Mouse (Mus musculus): ENCODE measurements around the gene Rplp0. TPM values are rescaled to one million over a fixed set of nuclear protein-coding genes. Genes with fewer than 3 reads are reported as not detected.
"Not testable (repeated sequence)": the region's sequence is repeated elsewhere in the genome, so short reads cannot be mapped to it uniquely, and the experiment has no call there.

Gene Rplp0
- polyA plus RNA-seq, 1 experiment from 2014 or later, result 1,589 TPM

- not testable (repeated sequence) for H3K27ac ChIP-seq; H3K9me3 ChIP-seq; H3K4me3 ChIP-seq; H3K36me3 ChIP-seq; H3K4me2 ChIP-seq; H3K9ac ChIP-seq; ATAC-seq (ENCODE audit: borderline replicate concordance, extremely low read depth, low FRiP score, low TSS enrichment); H3K27me3 ChIP-seq
- peaks cover 62% of the 10 kb centered on the region for H3K4me1 ChIP-seq
- WGBS, result 91% methylated on average over 8 of the region's 8 CpGs
These were observed 41.1 kb upstream of the Rplp0 start for GRCm38 (mm10) chr5:115518214-115518613.

GRCm38 (mm10) chr5:115520325-115520869, 38.9 kb upstream of the Rplp0 start:
- peak overlapping the region; percentile 39 for H3K4me2 ChIP-seq
- no peaks in the 10 kb centered on the region for H3K9me3 ChIP-seq
- H3K27me3 ChIP-seq, result no peaks in the 10 kb centered on the region
- 0 out of 2 replicates have a peak overlapping the region, but pooled peaks have one; percentile 2 for H3K4me3 ChIP-seq
- ATAC-seq (ENCODE audit: borderline replicate concordance, extremely low read depth, low FRiP score, low TSS enrichment), result no peak
- H3K9ac ChIP-seq, result no peak overlapping the region
- H3K27ac ChIP-seq, result peak overlapping the region; percentile 78
- peaks cover 63% of the 10 kb centered on the region for H3K4me1 ChIP-seq
- H3K36me3 ChIP-seq, result no peaks in the 10 kb centered on the region
- 42% methylated on average over 21 of the region's 21 CpGs for WGBS

- peaks cover 74% of the 10 kb centered on the region for H3K4me1 ChIP-seq
- no peak overlapping the region for H3K4me3 ChIP-seq
- H3K27ac ChIP-seq, result peak overlapping the region; percentile 78
- no peaks in the 10 kb centered on the region for H3K9me3 ChIP-seq
- ATAC-seq (ENCODE audit: borderline replicate concordance, extremely low read depth, low FRiP score, low TSS enrichment), result peak; percentile 37; the same call in 1 of the 2 replicates
- no peaks in the 10 kb centered on the region for H3K27me3 ChIP-seq
- H3K4me2 ChIP-seq, result peak overlapping the region; percentile 31
- WGBS, result 38% methylated on average over 20 of the region's 21 CpGs
- H3K9ac ChIP-seq, result no peak overlapping the region
- no peaks in the 10 kb centered on the region for H3K36me3 ChIP-seq
These were observed 37.5 kb upstream of the Rplp0 start for GRCm38 (mm10) chr5:115521553-115522461.

GRCm38 (mm10) chr5:115522531-115522930, 36.7 kb upstream of the Rplp0 start:
- ATAC-seq (ENCODE audit: borderline replicate concordance, extremely low read depth, low FRiP score, low TSS enrichment), result no peak
- H3K27me3 ChIP-seq, result no peaks in the 10 kb centered on the region
- no peak overlapping the region for H3K4me3 ChIP-seq
- H3K4me1 ChIP-seq, result peaks cover 74% of the 10 kb centered on the region
- no peaks in the 10 kb centered on the region for H3K36me3 ChIP-seq
- H3K9me3 ChIP-seq, result no peaks in the 10 kb centered on the region
- H3K4me2 ChIP-seq, result peak overlapping the region; percentile 31; the same call in 1 of the 2 replicates
- 77% methylated on average over 4 of the region's 4 CpGs for WGBS
- H3K27ac ChIP-seq, result peak overlapping the region; percentile 78
- no peak overlapping the region for H3K9ac ChIP-seq

GRCm38 (mm10) chr5:115522981-115523499, 36.2 kb upstream of the Rplp0 start:
- H3K4me3 ChIP-seq, result no peak overlapping the region
- no peak for ATAC-seq (ENCODE audit: borderline replicate concordance, extremely low read depth, low FRiP score, low TSS enrichment)
- 62% methylated on average over 15 of the region's 15 CpGs for WGBS
- H3K4me2 ChIP-seq, result no peak overlapping the region
- no peaks in the 10 kb centered on the region for H3K27me3 ChIP-seq
- H3K27ac ChIP-seq, result peak overlapping the region; percentile 78
- no peak overlapping the region for H3K9ac ChIP-seq
- no peaks in the 10 kb centered on the region for H3K9me3 ChIP-seq
- no peaks in the 10 kb centered on the region for H3K36me3 ChIP-seq
- peaks cover 78% of the 10 kb centered on the region for H3K4me1 ChIP-seq

GRCm38 (mm10) chr5:115523971-115524370, 35.3 kb upstream of the Rplp0 start:
- no peaks in the 10 kb centered on the region for H3K9me3 ChIP-seq
- no peaks in the 10 kb centered on the region for H3K27me3 ChIP-seq
- H3K9ac ChIP-seq, result no peak overlapping the region; the same call in 1 of the 2 replicates
- H3K27ac ChIP-seq, result peak overlapping the region; percentile 78
- peak overlapping the region; percentile 36 for H3K4me2 ChIP-seq
- peaks cover 85% of the 10 kb centered on the region for H3K4me1 ChIP-seq
- H3K4me3 ChIP-seq, result no peak overlapping the region
- H3K36me3 ChIP-seq, result no peaks in the 10 kb centered on the region
- 8% methylated on average over 15 of the region's 15 CpGs for WGBS
- ATAC-seq (ENCODE audit: borderline replicate concordance, extremely low read depth, low FRiP score, low TSS enrichment), result peak; percentile 65

GRCm38 (mm10) chr5:115524471-115524870, 34.8 kb upstream of the Rplp0 start:
- Histone ChIP-seq H3K36me3 (no peaks in the 10 kb centered on the region), H3K9ac (no peak overlapping the region), H3K9me3 (no peaks in the 10 kb centered on the region), H3K4me3 (no peak overlapping the region), H3K27ac (peak overlapping the region; percentile 78), H3K4me1 (peaks cover 86% of the 10 kb centered on the region), H3K4me2 (peak overlapping the region; percentile 36), H3K27me3 (no peaks in the 10 kb centered on the region)
- WGBS, result 34% methylated on average over 12 of the region's 12 CpGs
- no peak for ATAC-seq (ENCODE audit: borderline replicate concordance, extremely low read depth, low FRiP score, low TSS enrichment)

- WGBS, result 88% methylated on average over 4 of the region's 4 CpGs
- Histone ChIP-seq H3K4me3 (no peak overlapping the region), H3K9ac (0 out of 2 replicates have a peak overlapping the region, but pooled peaks have one; percentile 3), H3K4me1 (peaks cover 89% of the 10 kb centered on the region), H3K9me3 (no peaks in the 10 kb centered on the region), H3K27ac (no peak overlapping the region), H3K27me3 (no peaks in the 10 kb centered on the region), H3K36me3 (no peaks in the 10 kb centered on the region), H3K4me2 (no peak overlapping the region)
- no peak for ATAC-seq (ENCODE audit: borderline replicate concordance, extremely low read depth, low FRiP score, low TSS enrichment)
These were observed 33.9 kb upstream of the Rplp0 start for GRCm38 (mm10) chr5:115525416-115525815.

- Histone ChIP-seq H3K4me1 (peaks cover 89% of the 10 kb centered on the region), H3K4me2 (no peak overlapping the region), H3K36me3 (no peaks in the 10 kb centered on the region), H3K9me3 (no peaks in the 10 kb centered on the region), H3K9ac (0 out of 2 replicates have a peak overlapping the region, but pooled peaks have one; percentile 3), H3K27me3 (no peaks in the 10 kb centered on the region), H3K4me3 (no peak overlapping the region), H3K27ac (peak overlapping the region; percentile 11; the same call in 1 of the 2 replicates)
- WGBS, result 79% methylated on average over 9 of the region's 9 CpGs
- ATAC-seq (ENCODE audit: borderline replicate concordance, extremely low read depth, low FRiP score, low TSS enrichment), result no peak
These were observed 33.3 kb upstream of the Rplp0 start for GRCm38 (mm10) chr5:115525943-115526342.

GRCm38 (mm10) chr5:115526456-115527202, 32.6 kb upstream of the Rplp0 start:
- Histone ChIP-seq H3K4me1 (peaks cover 90% of the 10 kb centered on the region), H3K4me3 (no peak overlapping the region), H3K4me2 (no peak overlapping the region), H3K36me3 (no peaks in the 10 kb centered on the region), H3K27ac (no peak overlapping the region), H3K27me3 (no peaks in the 10 kb centered on the region), H3K9me3 (no peaks in the 10 kb centered on the region), H3K9ac (no peak overlapping the region)
- WGBS, result 85% methylated on average over 17 of the region's 17 CpGs
- ATAC-seq (ENCODE audit: borderline replicate concordance, extremely low read depth, low FRiP score, low TSS enrichment), result no peak

- no peak for ATAC-seq (ENCODE audit: borderline replicate concordance, extremely low read depth, low FRiP score, low TSS enrichment)
- H3K27me3 ChIP-seq, result no peaks in the 10 kb centered on the region
- H3K4me1 ChIP-seq, result peaks cover 90% of the 10 kb centered on the region
- no peak overlapping the region for H3K4me3 ChIP-seq
- H3K27ac ChIP-seq, result no peak overlapping the region
- no peaks in the 10 kb centered on the region for H3K9me3 ChIP-seq
- H3K36me3 ChIP-seq, result no peaks in the 10 kb centered on the region
- WGBS, result 79% methylated on average over 5 of the region's 5 CpGs
- no peak overlapping the region for H3K9ac ChIP-seq
- no peak overlapping the region for H3K4me2 ChIP-seq
These were observed 31.1 kb upstream of the Rplp0 start for GRCm38 (mm10) chr5:115528128-115528527.

Data from lung, embryonic 15.5 days (tissue).